Mouse (Mus musculus) MEL-GATA-1-ER (cell line): ENCODE data around the gene Slc17a7.
A peak's percentile ranks its signal among the peaks of the same experiment; 100 is the strongest.

Source experiments
- DNase-seq: peaks from one replicate; pipeline ENCODE4 v3.0.0-alpha.2; 2012; ENCODE audit warnings: low read depth; ENCODE audit errors: extremely low read depth

Gene Slc17a7

DNA sequence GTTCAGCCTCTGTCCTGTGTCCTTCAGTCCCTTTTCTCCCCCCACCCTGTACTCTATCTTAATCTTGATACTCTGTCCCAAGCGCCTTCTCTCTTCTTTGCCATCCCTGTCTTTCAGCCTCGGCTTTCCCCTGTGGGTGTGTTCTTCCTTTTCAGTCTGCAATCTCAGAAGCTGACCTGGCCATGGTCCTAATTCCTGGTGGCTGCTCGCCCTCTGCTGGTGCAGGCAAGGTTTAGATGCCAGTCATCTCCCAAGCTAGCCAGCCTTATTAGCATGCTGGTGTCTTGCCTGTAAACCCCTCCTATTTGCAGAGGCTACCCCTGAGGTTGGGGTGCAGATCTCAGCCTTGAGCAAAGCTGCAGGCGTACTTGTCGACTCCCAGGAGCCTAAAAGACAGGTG, 34.7 kb downstream of the Slc17a7 start:
- DNase-seq, result no peak

DNA sequence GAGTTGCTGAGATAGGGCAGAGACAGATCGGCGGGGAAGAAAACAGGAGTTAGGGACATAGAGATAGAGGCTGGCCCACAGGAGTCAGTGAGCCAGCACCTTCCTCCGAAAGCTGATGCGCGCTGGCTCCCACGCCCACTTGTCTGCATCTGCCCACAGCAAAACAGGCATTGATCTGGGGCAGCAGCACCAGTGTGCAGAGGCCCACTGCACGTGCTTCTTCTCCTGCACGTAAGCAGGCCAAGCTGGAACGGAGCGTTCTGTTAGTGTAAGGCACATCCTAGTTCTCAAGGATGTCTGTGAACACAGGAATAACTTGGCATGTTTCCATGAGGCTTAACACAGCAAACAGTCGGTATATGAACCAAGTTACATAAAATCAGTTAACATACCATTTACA, 35.2 kb downstream of the Slc17a7 start:
- no peak for DNase-seq

DNA sequence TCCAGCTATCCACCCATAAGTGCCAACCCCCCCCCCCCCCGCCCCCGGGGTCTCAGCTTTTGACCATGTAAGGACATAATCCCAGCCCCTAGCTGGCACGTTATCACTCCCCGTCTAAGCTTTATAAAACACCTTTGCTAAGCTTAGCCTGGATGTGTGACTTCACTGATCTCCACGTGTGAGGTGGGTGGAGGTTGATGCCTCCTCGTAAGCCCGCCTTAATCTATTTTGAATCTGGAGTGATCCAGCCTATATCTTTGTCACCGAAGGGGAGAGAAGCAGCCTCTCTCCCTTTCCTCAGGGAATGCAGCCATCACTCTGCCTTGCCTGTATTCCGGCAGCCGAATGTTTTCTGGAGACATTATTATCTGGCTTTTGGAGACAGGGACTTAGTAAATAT, 38.9 kb downstream of the Slc17a7 start:
- no peak for DNase-seq

DNA sequence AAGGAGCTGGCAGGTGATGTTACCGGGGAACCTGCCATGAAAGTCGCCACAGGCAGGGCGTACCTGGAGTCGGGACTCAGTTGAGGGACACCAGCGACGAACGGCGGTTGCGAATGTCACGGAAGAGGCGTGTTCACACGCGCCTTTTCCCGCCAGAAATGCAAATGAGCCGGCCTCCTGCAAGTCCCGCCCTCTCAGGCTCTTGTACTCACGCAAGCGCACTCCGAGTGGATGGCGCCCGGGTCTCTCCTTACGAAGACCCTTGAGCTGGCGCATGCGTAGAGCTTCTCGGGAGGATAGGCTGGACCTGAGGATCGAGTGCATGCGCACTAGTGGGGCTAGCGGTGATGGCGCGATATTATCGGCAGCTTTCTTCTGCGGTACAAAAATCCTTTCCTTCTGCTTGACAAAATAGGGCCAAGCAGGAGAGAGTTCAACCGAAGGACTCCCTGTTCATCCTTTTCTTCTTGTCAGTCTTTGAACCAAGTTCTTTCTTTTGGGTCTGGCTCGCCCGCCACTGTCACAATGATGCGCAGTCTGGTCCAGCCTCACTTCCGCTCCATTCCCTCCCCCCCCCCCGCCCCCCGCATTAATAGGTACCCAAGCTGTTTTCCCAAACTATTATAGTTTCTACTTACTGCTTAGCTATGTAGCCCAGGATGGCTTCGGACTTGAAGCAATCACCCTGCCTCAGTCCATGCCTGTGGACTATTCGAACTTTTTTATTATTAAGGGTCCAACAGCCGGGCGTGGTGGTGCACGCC, 40.8 kb downstream of the Slc17a7 start, which contains the start of gene Ccdc155:
Gene Ccdc155 (minus strand): TSS at position 513 of the 764 bp plus-strand sequence.
- peak; percentile 93 for DNase-seq

DNA sequence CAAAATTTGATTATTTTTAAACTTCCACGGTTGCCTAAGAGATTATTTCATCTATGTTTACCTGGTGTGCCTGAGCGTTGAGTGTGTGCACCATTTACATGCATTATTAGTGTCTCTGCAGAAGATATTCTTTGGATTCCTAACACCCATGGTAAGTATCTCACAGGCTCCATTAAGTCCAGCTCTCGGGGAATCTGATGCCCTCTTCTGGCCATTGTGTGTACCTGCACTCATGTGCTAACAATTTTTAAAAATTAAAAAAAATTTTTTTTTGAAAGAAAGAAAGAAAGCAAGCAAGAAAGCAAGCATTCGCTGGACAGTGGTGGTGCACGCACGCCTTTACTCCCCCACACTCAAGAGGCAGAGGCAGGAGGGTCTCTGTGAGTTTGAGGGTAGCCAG, 44.5 kb downstream of the Slc17a7 start:
- DNase-seq, result no peak

DNA sequence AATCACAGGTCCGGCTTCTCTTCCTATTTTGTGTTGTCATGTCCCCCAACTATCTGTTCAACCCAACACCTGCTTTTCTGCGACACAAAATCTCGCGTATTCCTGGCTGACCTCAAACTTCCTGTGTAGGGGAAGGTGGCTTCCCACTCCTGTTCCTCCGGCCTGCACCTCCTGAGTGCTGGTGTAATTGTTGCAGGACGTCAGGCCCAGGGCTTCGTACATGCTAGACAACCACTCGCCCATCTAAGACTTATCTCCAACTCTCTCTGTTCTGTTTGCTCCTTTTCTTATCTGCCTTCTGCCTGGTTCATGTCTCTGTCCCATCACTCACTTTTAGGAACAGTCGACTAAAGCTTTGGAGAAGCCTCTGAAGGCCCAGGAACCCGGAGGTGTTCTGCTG, 47.3 kb downstream of the Slc17a7 start:
- peak; percentile 24 for DNase-seq

DNA sequence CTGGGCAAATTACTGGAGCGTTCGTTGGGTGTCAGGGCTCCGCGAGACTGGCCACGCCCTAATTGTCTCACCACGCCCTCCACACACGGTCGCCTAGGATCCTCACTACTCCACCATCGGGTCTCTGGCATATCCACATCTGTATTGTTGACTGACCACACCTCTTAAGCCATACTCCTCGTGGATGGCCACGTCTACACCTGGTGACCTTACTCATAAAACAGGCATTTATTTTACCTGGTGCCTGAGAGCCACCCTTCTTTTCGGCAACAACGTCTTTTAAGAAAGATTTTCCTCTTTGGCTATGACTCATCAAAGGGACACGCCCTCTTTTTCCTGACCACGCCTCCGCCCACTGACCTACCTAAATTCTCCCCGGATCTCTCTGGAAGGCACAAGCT, 48.1 kb downstream of the Slc17a7 start, which contains the start of gene Dkkl1:
Gene Dkkl1 (minus strand): TSS at position 297 of the 401 bp plus-strand sequence.
- DNase-seq, result peak; percentile 56

DNA sequence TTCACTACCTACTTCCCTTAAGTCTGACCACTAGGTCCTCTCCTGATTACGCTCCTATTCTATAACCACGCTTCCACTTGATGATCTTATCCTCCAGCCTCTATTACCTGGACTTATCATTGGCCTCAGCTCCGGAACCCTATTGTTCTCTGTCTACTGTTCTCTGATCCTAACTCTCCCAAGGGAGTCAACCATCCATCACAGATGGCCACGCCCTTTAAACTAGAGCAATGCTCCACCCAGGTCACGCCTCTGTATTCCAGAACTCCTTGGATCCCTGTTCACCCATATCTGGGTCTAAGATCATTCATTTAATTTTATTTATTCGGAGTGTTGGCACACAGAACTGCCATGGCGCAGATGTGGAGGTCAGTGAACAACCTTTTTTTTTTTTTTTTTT, 48.6 kb downstream of the Slc17a7 start:
- DNase-seq, result no peak

DNA sequence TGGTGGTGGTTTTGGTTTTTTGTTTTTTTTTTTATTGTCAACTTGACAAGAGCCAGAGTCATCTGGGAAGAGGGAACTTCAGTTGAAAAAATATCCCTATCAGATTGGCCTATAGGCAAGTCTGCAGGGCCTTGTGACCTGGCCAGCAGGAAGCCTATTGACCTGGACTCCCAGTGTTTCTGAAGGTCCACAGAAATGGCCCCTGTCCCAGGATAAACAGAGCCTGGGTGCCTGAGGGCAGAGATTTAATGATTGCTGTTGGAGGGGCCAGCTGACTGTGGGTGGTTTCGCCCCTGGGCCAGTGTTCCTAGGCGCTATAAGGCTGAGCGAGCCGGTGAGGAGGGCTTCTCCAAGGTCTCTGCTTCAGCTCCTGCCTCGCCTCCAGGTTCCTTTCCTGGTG, 50.0 kb downstream of the Slc17a7 start:
- no peak for DNase-seq

DNA sequence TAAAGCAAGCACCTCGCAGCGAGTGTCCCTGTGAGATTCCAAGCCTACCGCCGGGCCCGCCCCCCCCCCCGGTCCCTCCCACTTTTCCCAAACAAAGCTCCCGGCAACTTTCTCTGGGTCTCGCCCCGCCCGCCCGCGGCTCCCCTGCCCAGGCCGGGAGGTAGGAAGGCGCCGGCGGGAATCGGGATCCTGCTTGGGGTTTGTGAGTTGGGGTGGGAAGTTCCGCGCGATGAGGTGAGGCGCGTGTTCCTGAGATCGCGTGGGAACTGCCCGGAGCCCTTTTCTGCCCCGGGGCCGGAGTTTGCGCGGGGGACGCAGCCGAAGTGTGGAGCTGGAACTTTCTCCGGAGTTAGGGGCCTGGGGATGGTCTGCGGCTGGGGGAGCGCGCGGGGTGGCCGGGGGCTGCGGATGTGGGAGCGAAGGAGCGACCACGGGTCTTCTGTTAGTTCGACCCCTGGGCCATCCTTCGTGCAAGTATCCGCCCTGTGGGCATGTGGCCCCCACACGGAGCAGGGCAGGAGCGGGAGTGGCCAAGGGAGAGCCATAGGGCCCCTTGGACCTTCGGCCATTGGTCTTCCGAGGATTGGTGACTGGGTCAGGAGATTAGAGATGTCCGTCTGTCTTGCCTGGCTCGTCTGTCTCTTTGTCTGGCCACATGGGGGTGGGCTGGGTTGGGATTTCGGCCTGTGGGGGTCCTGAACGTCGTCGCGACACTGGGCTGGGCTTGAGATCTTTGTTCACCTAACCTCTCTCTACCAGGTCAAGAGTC, 52.1 kb downstream of the Slc17a7 start, which contains the start of gene Tead2:
Gene Tead2 (plus strand): TSS at position 81 of the 769 bp plus-strand sequence.
- DNase-seq, result no peak

DNA sequence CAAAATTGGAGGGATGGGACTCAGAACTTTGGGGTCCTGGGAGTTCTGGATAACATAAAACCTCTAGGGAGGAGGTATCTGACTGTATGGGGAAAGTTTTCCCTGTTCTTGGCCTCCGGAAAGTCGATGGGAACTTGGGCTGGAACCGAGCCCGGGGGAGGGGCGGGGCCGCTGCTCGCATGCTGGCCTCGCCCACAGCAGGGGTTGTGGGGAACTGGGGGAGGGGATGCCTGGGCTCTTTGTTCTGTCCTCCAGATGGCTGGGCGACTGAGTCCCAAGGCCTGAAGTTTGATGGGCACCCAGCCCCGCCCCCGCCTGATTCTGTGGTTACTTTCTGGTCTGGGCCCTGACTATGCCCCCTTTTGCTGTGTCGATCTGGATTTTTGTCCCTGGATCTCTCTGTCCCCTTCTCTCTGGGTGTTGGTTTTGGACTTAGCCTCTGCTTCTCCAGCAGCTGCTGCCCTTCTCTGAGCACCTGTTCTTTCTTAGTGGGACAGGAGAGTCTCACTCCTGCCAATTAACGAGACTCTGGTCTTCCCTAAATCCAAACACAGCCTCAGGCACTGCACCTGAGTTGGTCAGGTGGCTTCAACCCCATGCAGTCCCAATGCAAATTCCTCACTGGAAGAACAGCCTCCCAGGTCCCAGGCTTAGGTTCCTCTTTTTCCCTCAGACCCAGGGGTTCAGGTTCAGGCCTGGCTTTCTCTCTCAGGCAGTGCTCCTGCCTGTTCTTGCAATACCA, 52.9 kb downstream of the Slc17a7 start:
- DNase-seq, result no peak

DNA sequence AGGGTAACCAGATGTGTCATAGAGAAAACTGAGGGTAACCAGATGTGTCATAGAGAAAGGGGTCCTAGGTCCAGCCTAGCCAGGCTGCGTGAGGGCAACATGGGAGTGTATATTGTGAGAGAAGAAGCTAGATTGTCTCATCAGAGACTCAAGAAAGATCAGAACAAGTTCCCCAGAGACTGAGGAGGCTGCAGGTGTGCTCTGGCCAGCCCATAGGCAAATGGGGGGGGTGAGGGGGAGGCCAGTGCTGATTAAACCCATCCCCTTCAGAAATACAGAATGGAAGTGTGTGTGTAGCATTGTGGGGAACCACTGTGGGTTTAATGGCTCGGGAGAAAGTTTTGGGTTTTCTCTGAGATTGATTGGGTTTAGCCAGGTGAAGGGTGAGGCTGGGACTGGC, 57.9 kb downstream of the Slc17a7 start:
- no peak for DNase-seq

DNA sequence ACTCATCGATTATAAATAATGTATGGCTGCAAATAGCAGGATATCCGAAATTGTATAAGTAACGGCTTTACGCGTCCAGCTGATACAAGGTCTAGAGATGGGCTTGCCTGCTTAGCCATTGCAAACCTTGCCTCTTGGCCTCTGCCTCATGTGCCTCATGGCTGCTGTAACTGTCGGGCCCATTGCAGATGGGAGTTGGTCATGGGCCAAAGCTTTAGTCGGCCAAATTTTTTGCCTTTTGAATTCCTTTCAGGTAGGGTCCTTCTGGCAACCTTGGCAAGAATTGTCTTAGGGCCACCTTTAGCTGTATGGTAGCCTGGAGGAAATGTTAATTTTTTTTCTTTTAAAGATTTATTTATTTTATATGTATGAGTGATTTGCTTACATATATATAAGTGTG, 61.1 kb downstream of the Slc17a7 start:
- no peak for DNase-seq
